Mouse (Mus musculus): Measurements from ENCODE around the gene Itih5. TPM values are rescaled to one million over a fixed set of nuclear protein-coding genes. Genes with fewer than 3 reads are reported as not detected.

Gene Itih5
- total and polyA plus RNA-seq, 2 experiments from 2014 or later: 11.6 to 16.7 TPM

DNA sequence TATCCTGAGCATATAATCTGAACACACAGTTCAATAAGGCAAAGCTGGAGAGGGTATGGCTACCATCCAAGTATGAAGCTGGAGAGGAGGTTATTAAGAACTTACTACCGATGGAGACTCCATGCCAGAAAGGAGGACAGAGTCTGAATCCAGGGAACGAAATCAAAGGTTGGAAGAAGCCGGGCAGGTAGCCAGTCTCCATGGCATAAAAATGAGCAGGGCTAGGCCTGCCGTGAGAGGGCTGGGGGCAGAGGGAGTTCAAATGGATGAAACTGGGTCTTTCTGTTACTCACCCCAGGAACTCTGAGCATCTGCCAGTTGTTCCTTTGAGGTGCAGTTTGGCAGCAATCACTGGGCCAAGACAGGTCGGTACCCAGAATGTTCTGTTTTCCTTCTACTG, 12.9 kb upstream of the Itih5 start:
- no peaks in the 10 kb centered on the region for H3K9me3 ChIP-seq (ENCODE audit: low read length)
- no peak overlapping the region for H3K27ac ChIP-seq
- H3K4me2 ChIP-seq (ENCODE audit: low read depth, low read length): no peak overlapping the region
- WGBS: 55% methylated on average over 5 of the region's 5 CpGs
- no peaks in the 10 kb centered on the region for H3K36me3 ChIP-seq (ENCODE audit: insufficient read depth, low read length)
- H3K27me3 ChIP-seq (ENCODE audit: insufficient read depth, low read length): no peaks in the 10 kb centered on the region
- DNase-seq (ENCODE audit: low spot score) (no peak), ATAC-seq (no peak)
- H3K4me1 ChIP-seq (ENCODE audit: insufficient read depth, low read length): no peaks in the 10 kb centered on the region
- no peak for TF ChIP-seq CTCF (IDR thresholded peaks at IDR 0.05; ENCODE audit: low read depth)
- H3K9ac ChIP-seq (replicated peaks; ENCODE audit: low read length): no peak overlapping the region
- H3K4me3 ChIP-seq (ENCODE audit: low read length): no peak overlapping the region

DNA sequence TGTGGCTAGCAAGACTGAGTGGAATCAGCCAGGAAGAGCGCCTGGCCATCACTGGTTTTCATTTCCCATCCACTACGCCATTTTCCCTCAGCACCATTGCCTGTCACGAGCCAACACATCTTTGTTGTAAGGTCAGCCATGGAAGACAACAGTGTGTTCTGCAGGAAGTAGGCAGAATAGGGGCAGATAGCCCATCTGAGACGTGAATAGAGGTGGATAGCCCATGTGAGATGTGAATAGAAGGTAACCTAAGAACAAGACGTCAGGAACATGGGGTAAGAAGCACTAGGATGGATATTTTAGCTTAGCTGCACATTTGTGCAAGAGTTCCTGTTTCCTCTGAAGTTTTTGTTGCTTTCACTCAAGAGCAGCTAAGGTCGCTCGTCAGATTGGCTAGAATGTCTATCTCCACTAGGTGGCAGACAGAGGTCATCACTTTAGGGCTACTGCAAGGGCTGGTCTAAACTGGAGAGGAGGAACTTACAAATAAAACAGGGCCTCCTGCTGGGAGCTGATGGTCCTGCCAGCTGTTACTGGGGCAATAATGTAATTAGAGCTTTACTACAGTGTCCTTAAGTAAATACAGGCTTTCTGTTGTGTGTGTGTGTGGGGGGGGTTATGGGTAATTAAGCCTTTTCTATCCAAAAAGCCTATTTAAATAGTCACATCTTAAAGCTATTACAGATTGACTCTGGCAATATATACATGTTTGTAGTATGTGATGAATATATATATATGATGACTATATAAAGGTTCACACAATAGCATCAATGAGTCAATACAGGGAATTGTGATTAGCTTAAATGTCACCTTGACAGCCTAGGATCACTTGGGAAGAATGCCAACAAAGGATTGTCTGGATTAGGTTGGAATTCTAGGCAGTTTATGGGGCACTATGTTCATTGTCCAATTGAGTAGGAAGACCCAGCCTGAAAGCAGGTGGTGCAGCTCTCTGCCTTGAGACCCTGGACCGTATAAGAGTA, 10.6 kb upstream of the Itih5 start:
- H3K4me3 ChIP-seq (ENCODE audit: low read length): no peak overlapping the region
- H3K9me3 ChIP-seq (ENCODE audit: low read length): no peaks in the 10 kb centered on the region

DNA sequence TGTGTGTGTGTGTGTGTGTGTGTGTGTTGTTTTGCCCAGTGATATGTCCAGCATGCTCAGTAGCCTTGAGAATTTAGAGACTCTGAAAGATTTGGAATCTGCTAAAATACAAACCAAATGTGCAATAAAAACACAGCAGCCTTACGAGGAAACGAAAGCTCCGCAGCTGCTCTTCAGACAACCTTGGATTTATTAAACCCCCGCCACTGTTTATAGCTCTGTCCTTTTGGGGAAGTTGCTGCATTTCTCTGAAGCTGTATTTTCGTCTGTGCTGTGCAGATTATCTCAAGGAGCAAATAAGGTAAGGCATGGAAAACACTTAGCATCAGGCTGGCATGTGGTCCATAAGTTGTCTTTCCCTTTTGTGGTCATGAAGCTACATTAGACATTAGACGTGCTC, 7.9 kb upstream of the Itih5 start:
- no peaks in the 10 kb centered on the region for H3K36me3 ChIP-seq (ENCODE audit: insufficient read depth, low read length)
- H3K4me1 ChIP-seq (ENCODE audit: insufficient read depth, low read length): no peaks in the 10 kb centered on the region
- no peak overlapping the region for H3K9ac ChIP-seq (replicated peaks; ENCODE audit: low read length)
- no peaks in the 10 kb centered on the region for H3K9me3 ChIP-seq (ENCODE audit: low read length)
- H3K27me3 ChIP-seq (ENCODE audit: insufficient read depth, low read length): no peaks in the 10 kb centered on the region
- TF ChIP-seq CTCF (IDR thresholded peaks at IDR 0.05; ENCODE audit: low read depth): no peak
- ATAC-seq: no peak
- no peak overlapping the region for H3K27ac ChIP-seq
- H3K4me2 ChIP-seq (ENCODE audit: low read depth, low read length): no peak overlapping the region
- DNase-seq (ENCODE audit: low spot score): no peak
- WGBS: 73% methylated on average over 6 of the region's 6 CpGs
- no peak overlapping the region for H3K4me3 ChIP-seq (ENCODE audit: low read length)

More for the DNA sequence above, 10.6 kb upstream of the Itih5 start:
- DNase-seq (ENCODE audit: low spot score) (peak; percentile 91), ATAC-seq (peak; percentile 91)
- WGBS: 33% methylated on average over 8 of the region's 8 CpGs
- H3K9ac ChIP-seq (replicated peaks; ENCODE audit: low read length): no peak overlapping the region
- H3K4me1 ChIP-seq (ENCODE audit: insufficient read depth, low read length): no peaks in the 10 kb centered on the region
- no peaks in the 10 kb centered on the region for H3K27me3 ChIP-seq (ENCODE audit: insufficient read depth, low read length)
- peak; percentile 88 for TF ChIP-seq CTCF (IDR thresholded peaks at IDR 0.05; ENCODE audit: low read depth)
- no peaks in the 10 kb centered on the region for H3K36me3 ChIP-seq (ENCODE audit: insufficient read depth, low read length)
- H3K4me2 ChIP-seq (ENCODE audit: low read depth, low read length): no peak overlapping the region
- H3K27ac ChIP-seq: no peak overlapping the region

- WGBS: 62% methylated on average over 8 of the region's 8 CpGs
- H3K36me3 ChIP-seq (ENCODE audit: insufficient read depth, low read length): no peaks in the 10 kb centered on the region
- H3K27me3 ChIP-seq (ENCODE audit: insufficient read depth, low read length): no peaks in the 10 kb centered on the region
- H3K9me3 ChIP-seq (ENCODE audit: low read length): no peaks in the 10 kb centered on the region
- H3K4me1 ChIP-seq (ENCODE audit: insufficient read depth, low read length): no peaks in the 10 kb centered on the region
- DNase-seq (ENCODE audit: low spot score): no peak
- no peak for ATAC-seq
- TF ChIP-seq CTCF (IDR thresholded peaks at IDR 0.05; ENCODE audit: low read depth): no peak
- H3K9ac ChIP-seq (replicated peaks; ENCODE audit: low read length): no peak overlapping the region
- no peak overlapping the region for H3K27ac ChIP-seq
- H3K4me3 ChIP-seq (ENCODE audit: low read length): no peak overlapping the region
- H3K4me2 ChIP-seq (ENCODE audit: low read depth, low read length): no peak overlapping the region
Observed at GRCm38 (mm10) chr2:10147176-10147575, 6.2 kb upstream of the Itih5 start.

DNA sequence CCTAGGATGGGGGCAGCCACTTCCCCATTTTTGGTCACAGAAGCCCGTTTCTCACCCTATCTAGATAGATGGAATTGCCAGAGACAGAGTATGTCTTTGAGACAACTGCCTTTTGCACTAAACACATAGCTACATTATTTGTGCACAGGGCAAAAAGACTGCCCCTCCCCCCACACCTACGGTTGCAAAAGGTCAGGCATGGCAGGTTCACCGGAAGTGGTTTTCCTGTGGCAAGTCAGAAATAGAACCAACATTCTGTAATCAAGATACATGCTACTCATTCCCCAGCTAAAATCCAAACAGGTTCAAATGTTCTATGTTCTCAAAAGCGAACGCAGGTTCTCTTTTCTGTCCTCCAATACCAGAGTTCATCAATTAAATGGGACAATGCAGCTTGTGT, 781 bp upstream of the Itih5 start:
- Histone ChIP-seq H3K27me3 (ENCODE audit: insufficient read depth, low read length) (0 out of 2 replicates have a peak, but pooled peaks cover 4% of the 10 kb centered on the region), H3K36me3 (ENCODE audit: insufficient read depth, low read length) (no peaks in the 10 kb centered on the region), H3K9ac (replicated peaks; ENCODE audit: low read length) (no peak overlapping the region), H3K4me2 (ENCODE audit: low read depth, low read length) (no peak overlapping the region), H3K4me1 (ENCODE audit: insufficient read depth, low read length) (0 out of 2 replicates have a peak, but pooled peaks cover 3% of the 10 kb centered on the region), H3K9me3 (ENCODE audit: low read length) (no peaks in the 10 kb centered on the region), H3K4me3 (ENCODE audit: low read length) (no peak overlapping the region), H3K27ac (no peak overlapping the region)
- no peak for TF ChIP-seq CTCF (IDR thresholded peaks at IDR 0.05; ENCODE audit: low read depth)
- DNase-seq (ENCODE audit: low spot score): no peak
- 86% methylated on average over 5 of the region's 5 CpGs for WGBS
- no peak for ATAC-seq

GRCm38 (mm10) chr2:10157184-10157583, 3.8 kb downstream of the Itih5 start:
- ATAC-seq (no peak), DNase-seq (ENCODE audit: low spot score) (no peak)
- Histone ChIP-seq H3K27ac (no peak overlapping the region), H3K36me3 (ENCODE audit: insufficient read depth, low read length) (no peaks in the 10 kb centered on the region), H3K4me1 (ENCODE audit: insufficient read depth, low read length) (0 out of 2 replicates have a peak, but pooled peaks cover 3% of the 10 kb centered on the region), H3K27me3 (ENCODE audit: insufficient read depth, low read length) (0 out of 2 replicates have a peak, but pooled peaks cover 4% of the 10 kb centered on the region), H3K4me3 (ENCODE audit: low read length) (no peak overlapping the region), H3K4me2 (ENCODE audit: low read depth, low read length) (no peak overlapping the region), H3K9ac (replicated peaks; ENCODE audit: low read length) (no peak overlapping the region), H3K9me3 (ENCODE audit: low read length) (no peaks in the 10 kb centered on the region)
- no peak for TF ChIP-seq CTCF (IDR thresholded peaks at IDR 0.05; ENCODE audit: low read depth)
- 88% methylated on average over 10 of the region's 10 CpGs for WGBS

DNA sequence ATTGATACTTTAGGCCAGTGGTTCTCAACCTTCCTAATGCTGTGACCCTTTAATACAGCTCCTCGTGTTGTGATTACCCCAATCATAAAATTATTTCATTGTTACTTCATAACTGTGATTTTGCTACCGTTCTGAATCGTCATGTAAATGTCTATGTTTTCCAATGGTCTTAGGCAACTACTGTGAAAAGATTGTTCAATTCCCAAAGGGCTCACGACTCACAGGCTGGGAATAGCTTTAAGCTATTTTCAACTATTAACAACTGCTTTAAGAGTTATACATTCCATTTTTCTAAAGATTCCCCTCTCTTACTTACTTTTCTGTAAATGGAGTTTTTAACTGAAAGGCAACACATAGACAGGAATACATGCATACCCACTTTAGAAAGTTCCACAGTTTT, 8.6 kb downstream of the Itih5 start:
- no peak overlapping the region for H3K4me2 ChIP-seq (ENCODE audit: low read depth, low read length)
- WGBS: 89% methylated on average over 4 of the region's 4 CpGs
- H3K36me3 ChIP-seq (ENCODE audit: insufficient read depth, low read length): no peaks in the 10 kb centered on the region
- H3K27ac ChIP-seq: no peak overlapping the region
- no peak overlapping the region for H3K4me3 ChIP-seq (ENCODE audit: low read length)
- TF ChIP-seq CTCF (IDR thresholded peaks at IDR 0.05; ENCODE audit: low read depth): no peak
- H3K9me3 ChIP-seq (ENCODE audit: low read length): no peaks in the 10 kb centered on the region
- H3K9ac ChIP-seq (replicated peaks; ENCODE audit: low read length): no peak overlapping the region
- DNase-seq (ENCODE audit: low spot score) (no peak), ATAC-seq (no peak)
- H3K4me1 ChIP-seq (ENCODE audit: insufficient read depth, low read length): no peaks in the 10 kb centered on the region
- H3K27me3 ChIP-seq (ENCODE audit: insufficient read depth, low read length): no peaks in the 10 kb centered on the region
